Mouse (Mus musculus) WW6 (cell line): Measurements from ENCODE around the gene Igsf1.

ENCODE experiments used
- DNase-seq: peaks from one replicate; pipeline ENCODE4 v3.0.0-alpha.2; 2013; ENCODE audit warnings: low read depth, low spot score

The Igsf1 gene

GRCm38 (mm10) chrX:49797213-49798019 is at the start of gene Igsf1:
Gene Igsf1 (minus strand): TSS chrX:49797749.
- peak; percentile 46 for DNase-seq

GRCm38 (mm10) chrX:49770828-49771227 is 26.7 kb downstream of the Igsf1 start:
- no peak for DNase-seq

- DNase-seq, result peak; percentile 4
Measured at GRCm38 (mm10) chrX:49745192-49745591, 52.4 kb downstream of the Igsf1 start.

DNA sequence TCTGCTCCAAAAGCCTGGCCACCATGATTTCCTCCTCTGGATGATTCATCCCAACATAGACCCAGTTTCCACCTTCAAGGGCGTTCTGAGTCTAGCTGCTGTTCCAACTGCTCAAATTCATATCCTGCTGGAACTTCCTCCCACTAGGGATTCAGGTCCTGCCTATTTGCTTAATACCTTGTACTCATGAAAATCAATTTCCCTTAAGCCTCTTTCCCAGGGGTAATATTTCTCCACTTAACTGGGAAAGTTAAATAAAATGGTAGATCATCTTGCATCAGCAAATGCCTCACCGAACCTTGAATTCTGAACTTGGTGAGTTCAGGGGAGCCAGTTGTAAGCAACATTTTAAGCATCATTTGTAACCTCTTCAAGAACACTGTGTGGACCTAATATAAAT is 62.6 kb downstream of the Igsf1 start, which contains the start of gene Olfr1321:
TSS of gene Olfr1321 (minus strand) at position 101 of the 400 bp plus-strand sequence.
- no peak for DNase-seq
